8 mouse cellular contexts compared by ENCODE assay signal in the genomic region with DNA sequence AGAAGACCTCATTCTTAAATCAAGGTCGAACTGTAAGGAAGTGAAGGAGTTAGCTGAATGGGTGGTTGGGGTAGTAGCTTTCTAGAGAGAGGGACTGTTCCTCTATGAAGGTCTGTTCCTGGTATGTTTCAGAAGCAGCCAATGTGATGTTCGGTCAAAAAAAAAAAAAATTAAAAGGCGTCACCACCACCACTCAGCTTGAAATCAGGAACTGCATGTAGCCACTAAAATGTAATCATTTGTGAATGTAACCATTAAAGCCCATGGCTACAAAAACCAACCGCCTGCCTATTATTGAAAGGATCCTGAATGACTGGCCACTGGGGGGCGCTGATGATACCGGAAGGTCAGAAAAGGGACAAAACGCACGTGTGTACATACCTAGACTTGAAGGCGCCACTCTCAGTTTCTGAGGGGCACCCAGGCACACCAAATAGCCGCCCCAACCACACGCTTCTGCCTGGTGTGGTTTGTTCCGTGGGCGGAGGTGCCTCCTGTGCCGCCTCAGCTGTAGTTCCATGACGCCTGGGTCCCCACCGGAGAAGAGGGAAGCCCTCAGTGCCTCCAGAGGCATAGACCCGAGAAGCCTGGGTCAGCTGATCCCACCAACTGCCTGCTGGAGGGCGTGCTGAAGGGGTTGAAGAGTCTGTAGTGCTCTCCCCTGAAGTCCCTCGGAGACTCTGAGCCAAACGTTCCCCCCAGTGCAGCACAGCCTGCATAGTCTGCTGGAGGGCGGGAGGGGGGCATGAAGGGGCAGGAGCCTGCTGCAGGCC. TPM values are rescaled to one million over a fixed set of nuclear protein-coding genes. Genes with fewer than 3 reads are reported as not detected.
DNase-seq lines count a peak whose midpoint lies in the region; ATAC-seq and TF ChIP-seq lines count a peak whose summit lies in the region.

No protein-coding gene starts in this region.

- H3K4me3 ChIP-seq in brown adipose tissue, adult 24 weeks (ENCODE audit: insufficient read depth, low read depth, low read length) = peak overlapping the region; percentile 21; the same call in 1 of the 2 replicates
- no peak overlapping the region for H3K4me3 ChIP-seq in forebrain, postnatal 0 days (ENCODE audit: low read depth, low read length)
- no peak overlapping the region for H3K4me3 ChIP-seq in hindbrain, postnatal 0 days (ENCODE audit: low read length)
- 0 out of 2 replicates have a peak overlapping the region, but pooled peaks have one; percentile 7 for H3K4me3 ChIP-seq in midbrain, embryonic 12.5 days

- peak; percentile 51 for DNase-seq in Muller cell, postnatal 12 days (ENCODE audit: inconsistent ontology term)
- DNase-seq in forebrain, postnatal 0 days = peak; percentile 79
- peak; percentile 89 for DNase-seq in hindbrain, postnatal 0 days (ENCODE audit: low spot score)
- peak; percentile 66 to 75 for DNase-seq in left cerebral cortex, postnatal 36 days (ENCODE audit: low spot score in 2 of 2)
- DNase-seq in spleen, postnatal 10 days (ENCODE audit: low spot score in 2 of 2) = peak; percentile 83 to 95

- H3K4me1 ChIP-seq in brown adipose tissue, adult 24 weeks (ENCODE audit: control insufficient read depth, insufficient read depth, insufficient read length, low read length) = peaks cover 3% of the 10 kb centered on the region; the same call in 1 of the 2 replicates
- 0 out of 2 replicates have a peak, but pooled peaks cover 10% of the 10 kb centered on the region for H3K4me1 ChIP-seq in forebrain, postnatal 0 days (ENCODE audit: insufficient read depth)
- H3K4me1 ChIP-seq in hindbrain, postnatal 0 days (ENCODE audit: insufficient read depth, low read length) = 0 out of 2 replicates have a peak, but pooled peaks cover 13% of the 10 kb centered on the region
- H3K4me1 ChIP-seq in midbrain, embryonic 12.5 days = peaks cover 33% of the 10 kb centered on the region

- TF ChIP-seq CTCF in forebrain, postnatal 0 days (IDR thresholded peaks at IDR 0.05; ENCODE audit: low read depth) = peak; percentile 80
- peak; percentile 79 for TF ChIP-seq CTCF in hindbrain, postnatal 0 days (IDR thresholded peaks at IDR 0.05; ENCODE audit: low read depth)

- no peak for ATAC-seq in forebrain, postnatal 0 days
- ATAC-seq in hindbrain, postnatal 0 days = no peak
- ATAC-seq in midbrain, embryonic 12.5 days (ENCODE audit: low FRiP score, low read depth) = no peak
- ATAC-seq in erythroblast, adult 5-6 weeks (replicated peaks; ENCODE audit: low FRiP score, poor library complexity, severe bottlenecking) = no peak

- no peaks in the 10 kb centered on the region for H3K27me3 ChIP-seq in forebrain, postnatal 0 days (ENCODE audit: insufficient read depth, low read length)
- no peaks in the 10 kb centered on the region for H3K27me3 ChIP-seq in hindbrain, postnatal 0 days (ENCODE audit: insufficient read depth, low read length)
- H3K27me3 ChIP-seq in midbrain, embryonic 12.5 days = peaks cover 42% of the 10 kb centered on the region

- 37% methylated on average over 21 of the region's 21 CpGs for WGBS in forebrain, postnatal 0 days
- 34% methylated on average over 21 of the region's 21 CpGs for WGBS in hindbrain, postnatal 0 days
- WGBS in midbrain, embryonic 12.5 days = 39% methylated on average over 21 of the region's 21 CpGs

- H3K27ac ChIP-seq in brown adipose tissue, adult 24 weeks (replicated peaks; ENCODE audit: low read depth, low read length) = no peak overlapping the region
- no peak overlapping the region for H3K27ac ChIP-seq in forebrain, postnatal 0 days (ENCODE audit: low read depth, low read length)
- H3K27ac ChIP-seq in hindbrain, postnatal 0 days = no peak overlapping the region
- no peak overlapping the region for H3K27ac ChIP-seq in midbrain, embryonic 12.5 days (replicated peaks)

- no peak overlapping the region for H3K4me2 ChIP-seq in forebrain, postnatal 0 days (ENCODE audit: low read depth)
- no peak overlapping the region for H3K4me2 ChIP-seq in hindbrain, postnatal 0 days (ENCODE audit: low read depth, low read length)
- 0 out of 2 replicates have a peak overlapping the region, but pooled peaks have one; percentile 4 for H3K4me2 ChIP-seq in midbrain, embryonic 12.5 days (replicated peaks)

- intact Hi-C loops in left cerebral cortex, postnatal 36 days (cut with DNase I) = no loop called here

- peaks cover 48% of the 10 kb centered on the region for H3K36me3 ChIP-seq in forebrain, postnatal 0 days (ENCODE audit: insufficient read depth)
- peaks cover 31% of the 10 kb centered on the region for H3K36me3 ChIP-seq in hindbrain, postnatal 0 days (ENCODE audit: insufficient read depth, low read length)
- H3K36me3 ChIP-seq in midbrain, embryonic 12.5 days = peaks cover 41% of the 10 kb centered on the region

- H3K9ac ChIP-seq in forebrain, postnatal 0 days = no peak overlapping the region
- H3K9ac ChIP-seq in hindbrain, postnatal 0 days (replicated peaks; ENCODE audit: low read length) = no peak overlapping the region
- no peak overlapping the region for H3K9ac ChIP-seq in midbrain, embryonic 12.5 days (replicated peaks)

- no peaks in the 10 kb centered on the region for H3K9me3 ChIP-seq in forebrain, postnatal 0 days (ENCODE audit: low read length)
- no peaks in the 10 kb centered on the region for H3K9me3 ChIP-seq in hindbrain, postnatal 0 days (ENCODE audit: low read length)
- no peaks in the 10 kb centered on the region for H3K9me3 ChIP-seq in midbrain, embryonic 12.5 days

RNA-seq across cellular contexts. Expression of gene Rusc1, which starts 5.6 kb away (rescaled TPM):
- polyA plus RNA-seq in brown adipose tissue, adult 24 weeks (2012; ENCODE audit: insufficient read depth, insufficient read length, missing spikeins) = 9.4 and 16.7 TPM in 2 replicates
- 148 and 158 TPM in 2 replicates for total RNA-seq in forebrain, postnatal 0 days (2014; rRNA removed)
- 86.1 and 101 TPM in 2 replicates for polyA plus RNA-seq in forebrain, postnatal 0 days (2015; fragmentation: Nextera tagmentation; extraction: Ambion mirVana)
- 190 and 197 TPM in 2 replicates for total RNA-seq in hindbrain, postnatal 0 days (2014; rRNA removed)
- 86.0 and 95.6 TPM in 2 replicates for polyA plus RNA-seq in hindbrain, postnatal 0 days (2015; fragmentation: Nextera tagmentation; extraction: Ambion mirVana)
- 100 to 1,000 TPM; 185 to 202 TPM for total RNA-seq in left cerebral cortex, postnatal 36 days (2021)
- polyA plus RNA-seq in midbrain, embryonic 12.5 days (2016; fragmentation: Nextera tagmentation; extraction: Ambion mirVana) = 49.8 and 50.9 TPM in 2 replicates
- total RNA-seq in erythroblast, adult 5-6 weeks (2015; ENCODE audit: low replicate concordance) = 0.38 and 2.5 TPM in 2 replicates
- 1.6 and 5.6 TPM in 2 replicates for total RNA-seq in erythroblast, adult 5-6 weeks (2017; ENCODE audit: low replicate concordance)

RNA-seq across cellular contexts. Expression of gene Gm43738, which starts 13.4 kb away (rescaled TPM):
- polyA plus RNA-seq in brown adipose tissue, adult 24 weeks (2012; ENCODE audit: insufficient read depth, insufficient read length, missing spikeins) = not detected in 2 replicates
- not detected in 2 replicates for total RNA-seq in forebrain, postnatal 0 days (2014; rRNA removed)
- polyA plus RNA-seq in forebrain, postnatal 0 days (2015; fragmentation: Nextera tagmentation; extraction: Ambion mirVana) = not detected in 2 replicates
- not detected in 2 replicates for total RNA-seq in hindbrain, postnatal 0 days (2014; rRNA removed)
- not detected in 2 replicates for polyA plus RNA-seq in hindbrain, postnatal 0 days (2015; fragmentation: Nextera tagmentation; extraction: Ambion mirVana)
- under 1 TPM; 0.15 to 0.43 TPM for total RNA-seq in left cerebral cortex, postnatal 36 days (2021)
- polyA plus RNA-seq in midbrain, embryonic 12.5 days (2016; fragmentation: Nextera tagmentation; extraction: Ambion mirVana) = 0.13 TPM in 1 of 2 replicates, not detected in the other
- total RNA-seq in erythroblast, adult 5-6 weeks (2015; ENCODE audit: low replicate concordance) = not detected in 2 replicates
- total RNA-seq in erythroblast, adult 5-6 weeks (2017; ENCODE audit: low replicate concordance) = not detected in 2 replicates

RNA-seq across cellular contexts. Expression of gene Fdps, which starts 14.2 kb away (rescaled TPM):
- 127 and 135 TPM in 2 replicates for polyA plus RNA-seq in brown adipose tissue, adult 24 weeks (2012; ENCODE audit: insufficient read depth, insufficient read length, missing spikeins)
- total RNA-seq in forebrain, postnatal 0 days (2014; rRNA removed) = 421 and 510 TPM in 2 replicates
- 435 and 441 TPM in 2 replicates for polyA plus RNA-seq in forebrain, postnatal 0 days (2015; fragmentation: Nextera tagmentation; extraction: Ambion mirVana)
- 340 and 366 TPM in 2 replicates for total RNA-seq in hindbrain, postnatal 0 days (2014; rRNA removed)
- polyA plus RNA-seq in hindbrain, postnatal 0 days (2015; fragmentation: Nextera tagmentation; extraction: Ambion mirVana) = 310 and 341 TPM in 2 replicates
- 10 to 100 TPM; 79.8 to 94.6 TPM for total RNA-seq in left cerebral cortex, postnatal 36 days (2021)
- 307 and 361 TPM in 2 replicates for polyA plus RNA-seq in midbrain, embryonic 12.5 days (2016; fragmentation: Nextera tagmentation; extraction: Ambion mirVana)
- total RNA-seq in erythroblast, adult 5-6 weeks (2015; ENCODE audit: low replicate concordance) = 17.1 and 33.6 TPM in 2 replicates
- 30.1 and 47.8 TPM in 2 replicates for total RNA-seq in erythroblast, adult 5-6 weeks (2017; ENCODE audit: low replicate concordance)

RNA-seq across cellular contexts. Expression of gene Pklr, which starts 48.4 kb away (rescaled TPM):
- polyA plus RNA-seq in brown adipose tissue, adult 24 weeks (2012; ENCODE audit: insufficient read depth, insufficient read length, missing spikeins) = not detected in 2 replicates
- total RNA-seq in forebrain, postnatal 0 days (2014; rRNA removed) = 0.08 and 0.76 TPM in 2 replicates
- polyA plus RNA-seq in forebrain, postnatal 0 days (2015; fragmentation: Nextera tagmentation; extraction: Ambion mirVana) = 0.19 TPM in 1 of 2 replicates, not detected in the other
- total RNA-seq in hindbrain, postnatal 0 days (2014; rRNA removed) = not detected in 2 replicates
- 0.10 and 0.21 TPM in 2 replicates for polyA plus RNA-seq in hindbrain, postnatal 0 days (2015; fragmentation: Nextera tagmentation; extraction: Ambion mirVana)
- total RNA-seq in left cerebral cortex, postnatal 36 days (2021) = not detected
- 0.26 and 0.33 TPM in 2 replicates for polyA plus RNA-seq in midbrain, embryonic 12.5 days (2016; fragmentation: Nextera tagmentation; extraction: Ambion mirVana)
- 22.5 and 23.4 TPM in 2 replicates for total RNA-seq in erythroblast, adult 5-6 weeks (2015; ENCODE audit: low replicate concordance)
- 5.6 and 5.7 TPM in 2 replicates for total RNA-seq in erythroblast, adult 5-6 weeks (2017; ENCODE audit: low replicate concordance)

Comparison
In these comparisons a context has a peak if more than half of its experiments do, and no peak if none do; other contexts are left out.
1. H3K4me3 ChIP-seq: peak in brown adipose tissue, adult 24 weeks (single experiment) and midbrain, embryonic 12.5 days (single experiment); none in forebrain, postnatal 0 days (single experiment) and hindbrain, postnatal 0 days (single experiment).
2. RNA of gene Rusc1, which starts 5.6 kb away (total RNA-seq): 185 to 202 TPM in left cerebral cortex, postnatal 36 days, 190 to 197 TPM in hindbrain, postnatal 0 days and 148 to 158 TPM in forebrain, postnatal 0 days; 0.38 to 5.6 TPM in erythroblast, adult 5-6 weeks; every median in the first group is over 10 times any median in the second.
3. Peak in every context shown above with its lines, with median percentiles within 50 percentile points of each other: DNase-seq.